Mouse (Mus musculus) ovary, postnatal 36 days (tissue): ENCODE results near the gene Gabbr1.
A peak's percentile ranks its signal among the peaks of the same experiment; 100 is the strongest.

Experiments
- DNase-seq: peaks from one replicate; pipeline ENCODE4 v3.0.0; 2022; ENCODE audit warnings: low spot score, mixed read lengths

The Gabbr1 gene

GRCm38 (mm10) chr17:37044651-37045244, 1.0 kb upstream of the Gabbr1 start:
- no peak for DNase-seq

GRCm38 (mm10) chr17:37046312-37047112, 746 bp downstream of the Gabbr1 start:
- DNase-seq, result peak; percentile 69

DNA sequence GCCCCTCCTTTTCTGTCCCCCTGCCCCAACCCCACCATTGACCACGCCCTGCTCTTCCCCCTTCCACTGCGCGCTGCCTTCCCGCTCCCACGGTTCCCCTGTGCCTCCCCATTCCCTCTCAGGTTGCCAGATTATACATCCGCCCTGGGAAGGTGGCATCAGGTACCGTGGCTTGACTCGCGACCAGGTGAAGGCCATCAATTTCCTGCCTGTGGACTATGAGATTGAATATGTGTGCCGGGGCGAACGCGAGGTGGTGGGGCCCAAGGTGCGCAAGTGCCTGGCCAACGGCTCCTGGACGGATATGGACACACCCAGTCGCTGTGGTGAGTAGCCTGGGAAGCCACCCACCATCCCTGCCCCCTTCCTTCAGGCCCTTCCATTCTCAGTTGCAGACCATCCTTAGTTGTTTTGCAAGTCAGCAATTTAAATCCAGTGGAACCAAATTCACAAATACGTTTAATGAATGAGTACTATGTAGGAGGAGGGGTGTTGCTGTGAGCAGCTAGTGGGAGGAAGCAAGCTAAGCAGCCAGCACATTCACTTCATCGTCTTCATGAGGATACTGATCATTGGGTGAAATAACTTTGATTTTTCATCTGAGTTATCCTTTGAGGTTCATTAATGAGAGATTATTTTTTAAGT, 1.7 kb downstream of the Gabbr1 start:
- no peak for DNase-seq

GRCm38 (mm10) chr17:37047981-37048380, 2.2 kb downstream of the Gabbr1 start:
- DNase-seq, result no peak

DNA sequence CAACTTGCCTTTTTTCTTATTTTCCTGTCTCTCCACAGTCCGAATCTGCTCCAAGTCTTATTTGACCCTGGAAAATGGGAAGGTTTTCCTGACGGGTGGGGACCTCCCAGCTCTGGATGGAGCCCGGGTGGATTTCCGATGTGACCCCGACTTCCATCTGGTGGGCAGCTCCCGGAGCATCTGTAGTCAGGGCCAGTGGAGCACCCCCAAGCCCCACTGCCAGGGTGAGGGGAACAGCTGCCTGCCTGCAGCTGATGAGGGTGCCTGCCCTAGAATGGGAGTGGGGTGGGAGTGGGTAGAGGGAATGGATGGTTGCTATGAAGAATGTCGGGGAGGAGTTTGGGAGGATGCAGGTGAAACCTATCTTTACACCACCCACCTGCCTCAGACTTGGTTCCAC, 2.6 kb downstream of the Gabbr1 start:
- no peak for DNase-seq

- DNase-seq, result peak; percentile 73
These were observed 4.0 kb downstream of the Gabbr1 start for GRCm38 (mm10) chr17:37049570-37050310.

DNA sequence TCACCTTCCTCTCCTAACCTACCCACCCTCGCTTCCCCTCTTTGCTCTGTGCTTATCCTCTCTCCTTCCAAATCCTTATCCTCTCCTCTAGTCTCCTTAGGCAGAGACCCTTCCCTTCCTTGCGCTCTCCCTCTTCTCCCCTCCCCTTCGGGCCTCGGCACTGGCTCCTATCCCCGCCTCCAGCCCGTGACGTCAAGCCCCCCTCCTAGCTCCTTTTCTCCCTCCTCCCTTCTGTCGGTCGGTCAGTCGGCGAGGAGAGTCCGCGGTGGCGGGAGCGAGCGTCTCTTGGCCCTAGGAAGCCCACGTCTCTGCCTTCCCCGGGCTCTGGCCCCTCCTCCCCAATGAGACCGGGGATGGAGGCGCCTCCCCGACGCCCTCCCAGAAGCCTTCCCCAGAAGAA, 4.6 kb downstream of the Gabbr1 start:
- DNase-seq, result peak; percentile 78

DNA sequence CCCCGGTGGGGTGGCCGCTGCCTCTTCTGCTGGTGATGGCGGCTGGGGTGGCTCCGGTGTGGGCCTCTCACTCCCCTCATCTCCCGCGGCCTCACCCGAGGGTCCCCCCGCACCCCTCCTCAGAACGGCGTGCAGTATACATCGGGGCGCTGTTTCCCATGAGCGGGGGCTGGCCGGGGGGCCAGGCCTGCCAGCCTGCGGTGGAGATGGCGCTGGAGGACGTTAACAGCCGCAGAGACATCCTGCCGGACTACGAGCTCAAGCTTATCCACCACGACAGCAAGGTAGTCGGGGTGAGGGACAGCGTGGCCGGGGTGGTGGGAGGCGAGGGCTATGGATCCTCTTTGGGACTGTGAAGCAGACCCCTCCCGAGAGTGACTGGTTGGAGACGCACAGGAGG, 5.1 kb downstream of the Gabbr1 start:
- DNase-seq, result peak; percentile 10

GRCm38 (mm10) chr17:37051745-37052144, 6.0 kb downstream of the Gabbr1 start:
- no peak for DNase-seq

DNA sequence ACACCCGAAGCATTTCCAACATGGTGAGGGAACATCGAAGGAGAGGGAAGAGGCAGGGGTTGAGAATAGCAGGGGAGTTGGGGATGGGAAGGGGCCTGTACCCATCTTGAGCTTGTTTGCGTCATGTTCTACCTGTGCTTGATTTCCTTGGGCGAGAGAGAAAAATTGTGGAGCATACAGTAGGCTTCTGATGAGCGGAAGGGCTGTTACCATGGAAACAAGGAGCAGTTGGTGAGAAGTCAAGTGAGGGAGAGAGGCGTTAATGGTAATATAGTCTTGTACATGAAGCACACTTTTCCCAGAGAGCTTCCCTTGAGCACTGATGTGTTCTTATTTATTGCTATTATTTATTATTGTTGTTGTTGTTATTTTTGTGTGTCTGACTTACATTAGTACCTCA, 11.2 kb downstream of the Gabbr1 start:
- DNase-seq, result no peak

DNA sequence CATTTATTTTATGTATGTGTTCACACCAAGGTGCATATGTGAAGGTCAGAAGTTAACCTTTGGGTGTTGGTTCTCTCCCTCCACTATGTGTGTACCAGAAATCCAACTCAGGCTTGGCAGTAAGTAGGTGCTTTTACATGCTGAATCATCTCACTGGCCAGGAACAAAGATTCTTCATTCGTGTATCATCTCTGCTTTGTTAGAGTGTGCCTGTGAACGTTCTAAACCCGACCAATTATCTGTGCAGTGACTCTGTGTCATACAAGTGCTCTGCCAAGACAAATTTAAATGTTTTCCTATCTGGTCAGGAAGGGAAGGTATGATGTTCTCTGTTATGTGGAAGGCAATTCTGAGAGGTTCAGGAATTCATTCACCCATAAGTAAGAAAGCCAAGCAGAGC, 15.7 kb downstream of the Gabbr1 start:
- no peak for DNase-seq

- no peak for DNase-seq
These were observed 16.4 kb downstream of the Gabbr1 start for GRCm38 (mm10) chr17:37062101-37062641.

DNA sequence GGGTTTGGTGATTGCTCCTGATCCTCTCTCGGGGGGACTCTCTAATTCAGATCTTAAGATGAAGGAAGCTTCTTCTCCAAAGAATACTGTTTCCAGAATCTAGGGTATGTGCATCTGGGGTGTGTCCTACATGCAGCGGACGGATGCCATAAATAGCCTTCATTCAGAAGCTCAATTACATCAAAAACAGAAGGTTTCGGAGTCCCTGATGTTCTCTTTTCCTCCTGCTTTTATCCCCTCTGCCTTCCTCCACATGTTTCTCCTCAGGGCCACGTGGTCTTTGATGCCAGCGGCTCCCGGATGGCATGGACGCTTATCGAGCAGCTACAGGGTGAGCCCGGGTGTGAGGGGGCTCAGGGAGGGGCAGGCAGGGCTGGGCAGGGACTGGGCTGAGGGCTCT, 17.3 kb downstream of the Gabbr1 start:
- DNase-seq, result no peak

- DNase-seq, result no peak
These were observed 18.1 kb downstream of the Gabbr1 start for GRCm38 (mm10) chr17:37063686-37064495.

- DNase-seq, result no peak
These were observed 20.2 kb downstream of the Gabbr1 start for GRCm38 (mm10) chr17:37065993-37066392.

- DNase-seq, result no peak
These were observed 22.1 kb downstream of the Gabbr1 start for GRCm38 (mm10) chr17:37067861-37068260.

GRCm38 (mm10) chr17:37070121-37070520, 24.4 kb downstream of the Gabbr1 start:
- no peak for DNase-seq

- DNase-seq, result no peak
These were observed 26.4 kb downstream of the Gabbr1 start for GRCm38 (mm10) chr17:37072080-37072729.

DNA sequence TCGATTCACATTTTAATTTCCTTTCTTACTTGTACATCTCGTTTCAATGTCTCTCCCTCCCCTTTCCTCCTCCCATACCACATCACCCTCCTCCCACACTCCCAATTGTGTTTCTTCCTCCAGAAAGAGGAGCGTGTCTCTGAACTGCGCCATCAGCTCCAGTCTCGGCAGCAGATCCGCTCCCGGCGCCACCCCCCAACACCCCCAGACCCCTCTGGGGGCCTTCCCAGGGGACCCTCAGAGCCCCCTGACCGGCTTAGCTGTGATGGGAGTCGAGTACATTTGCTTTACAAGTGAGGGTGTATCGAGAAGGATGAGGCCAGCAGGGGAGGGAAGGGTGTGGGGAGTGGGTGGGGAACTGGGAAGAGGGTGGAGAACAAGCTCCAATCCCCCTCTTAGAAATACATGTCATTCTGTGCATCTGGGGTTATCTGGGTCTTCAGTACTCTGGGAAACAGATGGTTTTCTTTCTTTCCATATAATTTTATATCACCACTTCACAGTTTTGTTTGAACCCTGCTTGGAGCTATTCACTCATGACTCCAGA, 27.0 kb downstream of the Gabbr1 start:
- DNase-seq, result no peak

DNA sequence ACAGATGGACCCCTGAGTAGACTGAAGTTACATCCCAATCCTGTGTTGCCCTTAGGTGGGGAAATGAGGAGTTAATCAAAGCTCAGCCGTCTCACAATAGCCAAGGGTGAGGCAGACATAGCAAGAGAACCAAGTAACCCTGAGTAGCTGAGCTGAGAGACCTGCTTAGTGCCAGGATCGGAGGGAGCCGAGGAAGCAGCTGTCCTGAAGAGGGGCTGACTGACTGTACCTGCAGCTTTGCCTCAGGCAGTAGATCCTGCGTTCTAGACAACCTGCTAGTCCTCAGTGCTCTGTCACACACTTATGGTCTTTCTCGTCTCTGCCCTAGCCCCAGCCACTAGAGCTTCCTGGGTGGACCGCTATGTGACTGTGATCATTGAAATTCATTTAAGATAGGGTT, 29.4 kb downstream of the Gabbr1 start:
- DNase-seq, result no peak

DNA sequence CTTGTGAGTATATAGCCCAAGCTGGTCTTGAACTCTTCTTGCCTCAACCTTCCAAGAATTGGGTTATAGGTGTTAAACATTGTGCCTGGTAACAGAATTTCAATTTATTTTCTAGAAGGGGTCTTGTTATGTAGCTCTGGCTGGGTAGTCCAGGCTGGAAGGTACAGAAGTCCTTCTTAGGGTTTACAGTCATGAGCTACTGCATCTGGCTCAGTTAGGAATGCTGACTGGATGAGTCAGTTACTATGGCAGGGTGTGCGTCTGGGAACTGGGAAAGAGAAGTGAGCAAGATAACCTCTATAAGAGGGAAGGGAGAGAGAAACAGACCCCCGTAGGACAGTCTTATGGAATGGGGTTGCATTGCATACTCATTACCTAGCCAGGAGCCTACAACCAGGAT, 30.0 kb downstream of the Gabbr1 start:
- no peak for DNase-seq
